Mouse (Mus musculus) kidney, adult 2 months (tissue): ENCODE results near the gene Prr15. TPM values are rescaled to one million over a fixed set of nuclear protein-coding genes. Genes with fewer than 3 reads are reported as not detected.

ENCODE experiments used
- DNase-seq: peaks from one replicate; pipeline ENCODE4 v3.0.0; 2021
- H3K27ac ChIP-seq: fragments of 200-500 bp; 2 replicates; pipeline ENCODE4 v1.5.1; 2012; ENCODE audit warnings: low read depth, low read length, control low read depth, inconsistent platforms; ENCODE audit not compliant: insufficient read depth
- H3K27me3 ChIP-seq: fragments of 200-500 bp; replicated peaks from 2 replicates; pipeline ENCODE4 v1.6.1; 2012; ENCODE audit warnings: mild to moderate bottlenecking, moderate library complexity, low read length, inconsistent platforms; ENCODE audit not compliant: control insufficient read depth, insufficient read depth
- H3K36me3 ChIP-seq: fragments of 200-500 bp; 2 replicates; pipeline ENCODE4 v1.6.1; 2012; ENCODE audit warnings: mild to moderate bottlenecking, moderate library complexity, low read length, inconsistent platforms; ENCODE audit not compliant: control insufficient read depth, insufficient read depth
- H3K4me1 ChIP-seq: fragments of 200-500 bp; 2 replicates; pipeline ENCODE4 v1.6.1; 2011; ENCODE audit warnings: low read length; ENCODE audit not compliant: control insufficient read depth, insufficient read depth
- H3K4me3 ChIP-seq: fragments of 200-500 bp; 2 replicates; pipeline ENCODE4 v1.5.1; 2011; ENCODE audit warnings: mild to moderate bottlenecking, low read depth, low read length, control low read depth; ENCODE audit not compliant: insufficient read depth
- CTCF ChIP-seq: fragments of 200-500 bp; conservative IDR thresholded peaks from 2 replicates; pipeline ENCODE4 v1.5.1; 2011; ENCODE audit warnings: low read depth, mild to moderate bottlenecking, control low read depth, low read length, moderate library complexity, mixed read lengths; ENCODE audit not compliant: insufficient read depth, insufficient read length
- POLR2A ChIP-seq: fragments of 200-500 bp; IDR thresholded peaks from one replicate; pipeline ENCODE4 v1.6.1; 2011; ENCODE audit warnings: low read depth, low read length, control low read depth
- WGBS: fragments of 180-500 bp; shearing (Covaris S2); methylation state at CpG from one replicate; pipeline ENCODE4 v1.1.7; 2018; 5-methylcytosine and 5-hydroxymethylcytosine counted together
- polyA plus RNA-seq: library from polyadenylated mRNA; depleted of rRNA; stranded (reverse); fragments of >200 nt; gene quantifications from 2 replicates; pipeline ENCODE4 v1.2.3, GENCODE M21; 2012

Gene Prr15
- polyA plus RNA-seq, 1 experiment = 6.8 TPM

DNA sequence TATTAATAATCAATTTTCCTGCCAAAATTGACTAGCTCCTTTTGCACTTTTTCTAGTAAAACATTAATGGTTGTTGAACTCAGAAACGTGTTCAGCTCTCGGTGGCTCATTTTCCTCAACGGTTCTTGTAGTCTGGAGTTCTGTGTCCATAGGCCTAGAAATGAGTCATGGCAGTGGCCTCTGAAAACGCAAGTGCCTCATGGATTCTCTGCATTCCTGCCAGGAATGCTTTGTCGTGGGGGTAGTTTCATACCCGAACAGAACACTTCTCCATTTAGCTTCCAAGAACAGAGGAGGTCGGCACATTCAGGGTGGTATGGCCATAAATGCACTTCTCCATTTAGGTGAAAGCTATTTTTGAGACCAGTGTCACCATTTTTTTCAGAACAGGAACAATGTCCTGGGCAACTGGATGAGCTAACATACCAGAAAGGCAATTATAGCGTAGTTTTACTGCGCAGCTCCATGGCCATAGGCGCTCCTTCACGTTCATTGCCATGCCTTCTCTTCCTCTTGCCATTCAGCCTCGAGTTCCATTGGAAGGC, 41.4 kb upstream of the Prr15 start:
- Histone ChIP-seq H3K27ac (no peak overlapping the region), H3K4me3 (no peak overlapping the region), H3K36me3 (no peaks in the 10 kb centered on the region), H3K27me3 (no peaks in the 10 kb centered on the region), H3K4me1 (no peaks in the 10 kb centered on the region; the same call in 1 of the 2 replicates)
- WGBS = 76% methylated on average over 12 of the region's 12 CpGs
- DNase-seq = no peak
- TF ChIP-seq POLR2A (no peak), CTCF (no peak)

DNA sequence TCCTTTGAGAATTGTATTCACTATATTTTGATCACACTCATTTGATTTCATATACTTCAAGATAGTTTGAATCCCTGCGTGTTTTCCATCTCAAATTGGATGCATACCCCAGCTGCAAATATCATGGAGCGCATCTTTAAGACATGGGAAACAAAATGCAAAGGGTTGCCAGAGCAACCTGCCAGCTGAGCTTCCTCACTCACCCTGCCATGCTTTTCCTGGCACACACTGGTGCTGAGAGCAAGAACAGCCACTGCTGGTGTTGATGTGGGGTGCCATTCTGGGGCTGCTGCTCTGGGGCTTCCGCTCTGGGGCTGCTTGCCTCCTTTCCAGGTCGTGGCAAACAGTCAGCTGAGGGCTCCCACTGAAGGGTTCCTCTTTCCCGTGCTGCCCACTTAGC, 38.8 kb upstream of the Prr15 start:
- no peak for DNase-seq

DNA sequence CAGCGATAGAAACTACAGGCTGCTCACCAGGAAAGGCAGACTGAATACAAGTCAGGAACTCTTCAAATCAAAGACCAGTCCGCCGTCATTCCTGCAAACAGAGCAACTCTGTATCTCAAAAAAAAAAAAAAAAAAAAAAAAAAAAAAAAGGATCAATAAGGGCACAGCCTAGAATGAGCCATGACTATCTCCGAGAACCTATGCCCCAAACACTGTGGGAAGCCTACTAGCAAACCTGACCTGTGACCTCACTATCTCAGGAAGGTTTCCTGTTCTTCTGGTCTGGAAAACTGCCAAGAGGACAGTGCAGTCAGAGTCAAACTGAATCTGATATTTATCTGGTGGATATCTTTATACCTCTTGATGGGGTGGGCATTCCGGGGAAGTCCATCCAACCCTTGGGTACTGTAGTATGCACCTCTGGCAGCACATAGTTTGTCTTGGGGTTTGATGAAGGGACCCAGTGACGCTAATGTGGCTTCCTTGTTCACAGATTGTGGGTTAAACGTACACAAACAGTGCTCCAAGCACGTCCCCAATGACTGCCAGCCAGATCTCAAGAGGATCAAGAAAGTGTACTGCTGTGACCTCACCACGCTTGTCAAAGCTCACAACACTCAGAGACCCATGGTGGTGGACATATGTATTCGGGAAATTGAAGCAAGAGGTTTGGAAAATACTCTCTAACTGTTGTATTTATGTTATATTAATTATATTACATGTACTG, 35.7 kb upstream of the Prr15 start:
- Histone ChIP-seq H3K27me3 (no peaks in the 10 kb centered on the region), H3K4me1 (no peaks in the 10 kb centered on the region), H3K27ac (no peak overlapping the region), H3K36me3 (no peaks in the 10 kb centered on the region), H3K4me3 (no peak overlapping the region)
- TF ChIP-seq POLR2A (no peak), CTCF (no peak)
- peak; percentile 48 for DNase-seq
- WGBS = 72% methylated on average over 10 of the region's 10 CpGs

More for the DNA sequence above, 38.8 kb upstream of the Prr15 start:
- no peaks in the 10 kb centered on the region for H3K27me3 ChIP-seq
- H3K4me1 ChIP-seq = no peaks in the 10 kb centered on the region
- no peak for TF ChIP-seq POLR2A
- TF ChIP-seq CTCF = no peak
- H3K4me3 ChIP-seq = no peak overlapping the region
- H3K27ac ChIP-seq = no peak overlapping the region
- 90% methylated on average over 5 of the region's 5 CpGs for WGBS
- no peaks in the 10 kb centered on the region for H3K36me3 ChIP-seq

DNA sequence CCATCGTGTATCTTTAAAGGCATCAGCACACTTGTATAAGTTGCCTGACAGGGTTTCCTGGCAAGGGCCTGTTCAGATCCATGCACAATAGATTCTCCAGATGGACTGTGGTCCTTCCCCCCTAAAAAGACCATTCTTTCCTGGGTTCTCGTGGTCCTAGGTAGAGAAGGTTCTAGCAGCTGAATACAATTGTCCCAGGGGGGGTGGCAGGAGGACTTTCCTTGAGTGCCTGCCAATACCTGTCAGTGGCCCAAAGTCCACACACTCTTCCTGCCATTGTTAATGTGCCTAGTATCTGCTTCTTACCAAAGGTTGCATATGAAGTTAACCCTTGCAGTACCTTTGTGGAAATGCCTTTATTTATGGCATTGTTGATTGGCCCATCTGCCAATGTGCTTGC, 28.4 kb upstream of the Prr15 start:
- H3K27ac ChIP-seq = peak overlapping the region; percentile 55; the same call in 1 of the 2 replicates
- TF ChIP-seq POLR2A = no peak
- H3K4me3 ChIP-seq = no peak overlapping the region
- no peaks in the 10 kb centered on the region for H3K36me3 ChIP-seq
- 66% methylated on average over 2 of the region's 2 CpGs for WGBS
- H3K4me1 ChIP-seq = 0 out of 2 replicates have a peak, but pooled peaks cover 3% of the 10 kb centered on the region
- DNase-seq = peak; percentile 33
- H3K27me3 ChIP-seq = no peaks in the 10 kb centered on the region

DNA sequence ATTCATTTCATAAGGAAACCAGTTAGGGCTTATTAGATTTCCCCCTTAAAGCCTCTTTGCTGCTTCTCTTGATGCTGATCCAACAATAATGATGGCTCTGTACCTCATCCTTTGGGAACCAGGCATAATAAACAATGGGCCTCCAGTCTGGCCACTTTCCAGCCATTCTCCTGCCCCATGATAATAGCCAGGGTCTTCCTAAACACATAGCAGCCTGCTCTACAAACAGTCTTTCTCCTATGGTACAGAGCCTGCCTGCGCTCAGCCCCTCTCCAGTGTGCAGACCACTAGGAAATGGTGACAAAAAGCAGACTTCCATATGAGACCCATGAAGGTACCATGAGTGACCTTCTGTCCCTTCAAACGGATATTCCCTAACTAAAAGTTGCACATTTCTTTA, 26.2 kb upstream of the Prr15 start:
- no peak for TF ChIP-seq CTCF
- TF ChIP-seq POLR2A = no peak
- Histone ChIP-seq H3K4me1 (0 out of 2 replicates have a peak, but pooled peaks cover 3% of the 10 kb centered on the region), H3K27me3 (no peaks in the 10 kb centered on the region), H3K36me3 (no peaks in the 10 kb centered on the region), H3K4me3 (no peak overlapping the region), H3K27ac (peak overlapping the region; percentile 52; the same call in 1 of the 2 replicates)
- DNase-seq = peak; percentile 25
- WGBS = 77% methylated on average over 2 of the region's 2 CpGs

DNA sequence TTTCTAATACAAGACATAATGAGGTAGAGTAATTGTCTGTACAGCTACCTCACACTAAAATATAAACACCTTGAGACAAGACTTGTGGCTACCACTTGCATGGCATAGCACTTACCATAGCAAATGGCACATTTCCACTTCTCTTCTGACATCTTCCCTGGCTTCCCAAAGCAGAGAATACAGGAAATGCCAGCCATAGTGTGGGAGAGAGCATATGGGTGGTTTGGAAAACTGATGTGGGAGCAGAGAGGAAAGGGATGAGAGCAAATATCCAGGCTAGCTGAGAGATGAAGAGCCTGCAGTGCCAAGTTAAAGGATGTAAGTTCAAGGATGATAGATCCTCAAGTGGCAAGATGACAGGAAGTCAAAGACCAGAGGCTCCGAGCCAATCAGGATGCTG, 19.9 kb upstream of the Prr15 start:
- 64% methylated on average over 1 of the region's 1 CpGs for WGBS
- no peaks in the 10 kb centered on the region for H3K4me1 ChIP-seq
- no peak overlapping the region for H3K27ac ChIP-seq
- DNase-seq = no peak
- H3K36me3 ChIP-seq = no peaks in the 10 kb centered on the region
- TF ChIP-seq CTCF = no peak
- H3K4me3 ChIP-seq = no peak overlapping the region
- H3K27me3 ChIP-seq = no peaks in the 10 kb centered on the region

DNA sequence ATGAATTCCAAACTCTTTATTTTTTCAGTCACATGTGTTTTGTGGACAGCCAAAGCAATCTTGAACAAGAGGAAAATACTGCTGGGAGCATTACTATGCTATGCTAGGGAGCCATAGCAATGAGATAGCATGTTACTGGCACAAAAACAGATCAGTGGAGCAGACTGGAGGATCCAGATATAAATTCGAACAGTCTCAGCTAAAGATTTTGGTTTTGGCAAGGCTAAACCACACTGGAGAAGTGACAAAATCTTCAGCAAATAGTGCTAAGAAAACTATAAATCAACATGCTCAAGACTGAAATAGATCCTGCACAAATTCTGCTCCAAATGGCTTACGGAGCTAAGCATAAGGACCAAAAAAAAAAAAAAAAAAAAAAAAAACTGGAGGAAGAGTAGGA, 12.6 kb upstream of the Prr15 start:
- DNase-seq = no peak
- no peaks in the 10 kb centered on the region for H3K27me3 ChIP-seq
- no peak for TF ChIP-seq POLR2A
- TF ChIP-seq CTCF = no peak
- H3K36me3 ChIP-seq = no peaks in the 10 kb centered on the region
- H3K4me1 ChIP-seq = no peaks in the 10 kb centered on the region
- 67% methylated on average over 2 of the region's 2 CpGs for WGBS
- no peak overlapping the region for H3K4me3 ChIP-seq
- no peak overlapping the region for H3K27ac ChIP-seq

DNA sequence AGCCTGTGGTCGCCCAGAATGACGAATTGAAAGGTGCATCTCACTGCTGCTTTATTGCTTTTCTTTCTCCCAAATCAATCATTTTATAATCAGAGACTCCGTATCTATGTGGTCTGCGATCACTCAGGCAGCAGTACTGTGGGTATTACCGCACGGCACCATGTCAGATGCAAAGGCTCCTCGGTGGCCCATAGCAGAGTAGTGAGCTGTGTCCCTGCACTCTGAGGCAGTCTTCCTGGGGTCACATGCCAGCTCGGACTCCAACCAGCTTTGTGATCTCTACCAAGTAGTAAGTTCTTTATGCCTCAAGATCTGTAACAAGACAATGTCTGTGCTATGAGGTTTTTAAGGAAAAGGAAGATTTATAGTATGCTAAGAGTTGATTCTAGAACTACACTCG, 7.0 kb upstream of the Prr15 start:
- no peaks in the 10 kb centered on the region for H3K27me3 ChIP-seq
- no peaks in the 10 kb centered on the region for H3K36me3 ChIP-seq
- no peak overlapping the region for H3K4me3 ChIP-seq
- H3K27ac ChIP-seq = no peak overlapping the region
- H3K4me1 ChIP-seq = no peaks in the 10 kb centered on the region
- WGBS = 80% methylated on average over 9 of the region's 9 CpGs
- no peak for TF ChIP-seq POLR2A
- no peak for TF ChIP-seq CTCF
- no peak for DNase-seq
